ENCODE assay signal across 8 mouse cellular contexts in genomic region chrX:157486765-157487164, GRCm38 (mm10). TPM values are rescaled to one million over a fixed set of nuclear protein-coding genes. Genes with fewer than 3 reads are reported as not detected.
DNase-seq lines count a peak whose midpoint lies in the region; ATAC-seq and TF ChIP-seq lines count a peak whose summit lies in the region.

No protein-coding gene starts in this region.

- peak; percentile 54 to 70; a peak in 2 of 4 replicates for ATAC-seq in hematopoietic stem cell, adult 5-6 weeks (replicated peaks in 1 of 2; ENCODE audit: insufficient read depth in 1 of 2, low FRiP score in 2 of 2, low TSS enrichment in 1 of 2, low read depth in 1 of 2, poor library complexity in 2 of 2, severe bottlenecking in 2 of 2)

- H3K27ac ChIP-seq in bone marrow, adult 2 months (ENCODE audit: control insufficient read depth, insufficient read depth, low read depth, low read length, poor library complexity), result no peak overlapping the region

- TF ChIP-seq POLR2A in bone marrow, adult 2 months (IDR thresholded peaks at IDR 0.05; ENCODE audit: borderline replicate concordance, control insufficient read depth, low read depth, low read length), result no peak
- TF ChIP-seq POLR2A in myocyte (IDR thresholded peaks at IDR 0.05; ENCODE audit: insufficient read length, low read depth), result no peak

- H3ac ChIP-seq in myocyte (ENCODE audit: control insufficient read depth, insufficient read length), result no peak overlapping the region

- H3K79me2 ChIP-seq in myocyte (ENCODE audit: control insufficient read depth, insufficient read depth), result peaks cover 82% of the 10 kb centered on the region

- H3K4me2 ChIP-seq in myocyte (ENCODE audit: low read depth), result no peak overlapping the region

- no peak overlapping the region for H3K4me3 ChIP-seq in bone marrow, adult 2 months (replicated peaks; ENCODE audit: control insufficient read depth, low read depth, low read length)
- no peak overlapping the region for H3K4me3 ChIP-seq in myocyte

- 0 out of 2 replicates have a peak, but pooled peaks have one; percentile 12 for TF ChIP-seq CTCF in bone marrow, adult 2 months (IDR thresholded peaks at IDR 0.05; ENCODE audit: control insufficient read depth, insufficient read depth, low read length)

- H3K27me3 ChIP-seq in myocyte (ENCODE audit: control insufficient read depth, insufficient read depth, insufficient read length), result no peaks in the 10 kb centered on the region

- 32% methylated on average over 2 of the region's 2 CpGs for WGBS in bone marrow, adult 2 months

- H3K4me1 ChIP-seq in bone marrow, adult 2 months (ENCODE audit: control insufficient read depth, insufficient read depth, low read length), result no peaks in the 10 kb centered on the region

- DNase-seq in adrenal gland, adult (ENCODE audit: inconsistent age in 2 of 2, low spot score in 1 of 2), result peak; percentile 4 to 62
- DNase-seq in adrenal gland, postnatal 4 days (ENCODE audit: low spot score in 2 of 2), result no peak
- peak; percentile 10 for DNase-seq in layer of hippocampus, adult 11-12 months (ENCODE audit: low spot score)
- DNase-seq in layer of hippocampus, postnatal 36 days, result no peak
- DNase-seq in Muller cell, postnatal 12 days (ENCODE audit: inconsistent ontology term), result no peak

- no peaks in the 10 kb centered on the region for H3K36me3 ChIP-seq in myocyte (ENCODE audit: control insufficient read depth, insufficient read depth)

TF ChIP-seq in myocyte, 11 proteins besides CTCF, POLR2A, EP300 and RAD21:
- TF ChIP-seq MYOD1 (IDR thresholded peaks at IDR 0.05; ENCODE audit: control insufficient read depth in 1 of 3, insufficient read length in 2 of 3, low read depth in 2 of 3), result peak in 2 of 3 experiments; percentile 19 to 57
- no peak for TF ChIP-seq TCF12 (IDR thresholded peaks at IDR 0.05; ENCODE audit: insufficient read depth, poor library complexity, severe bottlenecking)

RNA-seq across cellular contexts. Expression of gene Sms, which starts 5.3 kb away (rescaled TPM):
- 10 to 100 TPM; 26.0 to 27.3 TPM for total RNA-seq in adrenal gland, postnatal 4 days (2021)
- 100 to 1,000 TPM; 105 to 106 TPM for total RNA-seq in layer of hippocampus, postnatal 36 days (2021)
- polyA plus RNA-seq in bone marrow, adult 2 months (2011; ENCODE audit: insufficient read depth, insufficient read length, low replicate concordance, missing spikeins), result 13.5 and 18.0 TPM in 2 replicates
- 77.7 and 95.3 TPM in 2 replicates for total RNA-seq in hematopoietic stem cell, adult 5-6 weeks (2017)
- polyA plus RNA-seq in myocyte (2012; fragmentation: generic; extraction: Trizol), result 36.0 TPM

Comparison
In these comparisons a context has a peak if more than half of its experiments do, and no peak if none do; other contexts are left out.
1. DNase-seq: peak in adrenal gland, adult (2 of 2) and layer of hippocampus, adult 11-12 months (single experiment); none in adrenal gland, postnatal 4 days (0 of 2), layer of hippocampus, postnatal 36 days (0 of 2) and Muller cell, postnatal 12 days (single experiment).